Mouse (Mus musculus) cerebral cortex, adult 2 months (tissue): ENCODE measurements around the gene Xcl1.

Experiments used
- WGBS: fragments of 180-500 bp; shearing (Covaris S2); methylation state at CpG from one replicate; pipeline ENCODE4 v1.1.7; 2018; 5-methylcytosine and 5-hydroxymethylcytosine counted together

Gene Xcl1

DNA sequence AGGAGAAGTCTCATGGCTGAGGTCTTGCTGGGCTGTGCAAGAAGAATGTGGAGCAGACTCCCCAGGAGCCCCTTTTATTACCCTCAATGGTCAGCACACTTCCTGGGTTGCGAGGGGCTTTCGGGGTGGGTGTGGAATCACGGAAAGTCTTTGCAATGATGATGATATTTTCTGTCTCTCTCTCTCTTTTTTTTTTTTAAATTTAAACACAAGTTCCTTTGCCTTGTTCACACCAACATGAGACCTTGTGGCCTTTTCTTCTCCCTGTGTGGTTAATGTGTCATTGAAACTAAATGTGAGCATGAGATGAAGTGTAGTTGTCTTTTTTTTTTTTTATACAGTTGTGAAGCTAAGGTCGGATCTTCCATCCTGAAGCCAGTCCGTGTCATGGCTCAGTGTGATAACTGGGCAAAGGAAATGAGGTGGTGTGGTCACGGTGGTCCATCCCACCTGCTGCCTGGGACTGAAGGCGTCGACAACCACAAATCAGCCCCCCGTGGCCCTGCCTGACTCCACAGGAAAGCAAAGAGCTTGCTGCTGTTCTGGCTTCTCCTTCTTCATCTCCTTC, at the start of gene Xcl1:
TSS of gene Xcl1 (minus strand) at position 51 of the 568 bp plus-strand sequence.
- WGBS = 86% methylated on average over 9 of the region's 9 CpGs

DNA sequence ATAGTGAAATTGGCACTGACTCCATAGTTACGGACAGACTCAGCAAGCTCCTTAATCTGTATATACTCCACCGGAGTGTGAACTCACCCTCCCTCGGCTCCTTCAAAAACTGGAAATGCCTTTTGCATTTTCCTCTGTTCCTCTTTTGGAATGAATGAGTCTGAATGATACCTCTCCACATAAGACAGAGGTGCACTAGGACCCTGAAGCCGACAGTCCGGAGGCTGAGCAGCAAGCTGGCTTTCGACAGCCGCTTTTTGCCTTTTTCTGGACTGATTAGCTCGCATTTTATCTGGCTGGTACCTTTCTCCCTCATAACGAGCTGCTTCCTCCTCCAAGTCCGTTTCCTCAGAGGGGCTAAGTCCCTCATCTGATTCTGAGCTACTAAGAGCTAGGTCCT, 49.4 kb upstream of the Xcl1 start:
- 66% methylated on average over 10 of the region's 10 CpGs for WGBS

DNA sequence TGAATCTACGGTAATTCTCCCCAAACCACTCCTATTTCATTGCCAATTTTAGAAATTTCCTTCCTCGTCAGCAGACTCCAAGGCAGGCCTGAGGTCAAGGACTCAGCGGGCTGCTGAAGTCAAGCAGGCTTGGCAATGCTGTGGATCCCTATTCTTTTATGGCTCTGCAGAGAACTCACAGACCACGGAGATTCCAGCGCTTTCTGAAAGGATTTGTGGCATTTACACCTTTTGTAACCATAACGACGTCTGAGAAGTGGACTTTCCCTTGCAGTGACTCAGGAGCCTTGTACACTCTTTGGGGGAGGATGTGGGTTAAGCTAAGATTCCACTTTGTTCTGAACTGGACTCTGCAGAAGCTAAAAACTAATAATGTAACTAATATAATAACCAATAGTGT, 40.4 kb upstream of the Xcl1 start:
- 71% methylated on average over 7 of the region's 7 CpGs for WGBS

DNA sequence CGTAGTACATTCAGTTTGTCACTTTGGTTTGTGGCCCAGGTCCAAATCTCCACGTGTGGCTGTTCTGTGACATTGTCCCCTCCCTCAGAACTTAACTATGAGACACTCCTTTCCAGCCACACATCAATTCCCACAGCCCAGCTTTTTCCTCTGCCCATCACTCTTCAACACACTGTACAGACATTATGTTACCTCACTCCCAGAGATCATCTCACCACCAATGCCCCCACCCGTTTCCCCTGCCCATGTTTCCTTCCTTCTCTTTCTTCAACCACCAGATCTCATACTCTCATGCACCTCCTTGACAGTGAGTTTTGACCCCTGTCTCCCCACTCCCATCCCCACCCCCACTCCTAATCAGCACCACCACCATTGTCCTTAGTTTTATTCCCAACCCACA, 39.9 kb upstream of the Xcl1 start:
- WGBS = 87% methylated on average over 3 of the region's 3 CpGs

DNA sequence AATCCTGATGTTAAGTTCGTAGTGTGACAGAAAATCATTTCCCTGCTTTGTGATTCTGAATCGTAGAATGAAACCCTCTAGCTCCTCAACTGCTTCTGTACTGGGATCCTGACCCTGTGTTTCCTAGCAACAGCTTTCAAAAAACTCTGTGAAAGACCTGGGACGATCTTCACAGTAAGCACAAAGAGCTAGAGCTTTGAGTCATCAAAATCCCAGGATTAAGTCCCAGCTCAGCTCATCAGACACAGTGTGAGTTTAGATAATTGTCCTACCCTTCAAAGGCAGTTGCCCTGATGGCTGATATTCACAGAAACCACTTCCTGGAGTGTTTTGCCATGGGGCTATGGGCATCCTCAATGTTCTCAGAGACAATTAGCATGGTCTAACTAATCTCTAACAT, 38.5 kb upstream of the Xcl1 start:
- 33% methylated on average over 3 of the region's 3 CpGs for WGBS

DNA sequence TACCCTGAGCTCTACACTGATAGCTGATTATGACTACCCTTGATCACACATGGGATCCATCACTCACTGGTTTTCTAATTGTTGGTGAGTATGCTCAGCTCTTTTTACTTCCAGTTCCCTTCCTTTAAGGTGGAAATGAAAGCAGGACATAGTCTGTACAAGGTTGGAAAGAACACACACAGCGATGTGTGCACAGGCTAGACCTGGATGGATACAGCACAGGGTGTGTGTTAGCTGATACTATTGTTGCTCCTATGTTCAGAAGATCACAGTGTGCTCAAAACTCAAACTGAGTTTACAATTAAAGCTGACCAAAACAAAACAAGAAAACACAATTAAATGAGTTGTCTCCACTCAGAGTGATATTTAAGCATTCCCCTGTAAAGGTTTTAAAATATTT, 38.0 kb upstream of the Xcl1 start:
- 100% methylated on average over 1 of the region's 1 CpGs for WGBS

DNA sequence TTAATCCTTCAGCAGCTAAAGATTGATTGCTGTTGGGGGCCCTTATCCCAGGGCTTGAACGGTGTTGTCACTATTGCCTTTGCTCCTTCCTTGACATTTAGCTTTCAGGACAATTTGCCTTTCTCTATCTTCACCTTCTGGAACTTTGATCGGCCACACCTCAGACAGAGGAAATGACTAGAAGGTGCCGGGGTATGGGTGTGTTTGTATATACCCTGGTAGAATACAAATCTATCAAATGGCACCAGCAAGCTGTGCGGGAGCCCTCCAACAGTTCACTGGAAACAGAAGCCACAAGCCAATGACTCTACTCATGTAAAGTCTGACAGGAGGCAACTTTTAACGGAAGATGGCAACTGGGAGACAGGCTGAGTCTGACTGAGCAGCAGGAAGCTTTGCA, 37.4 kb upstream of the Xcl1 start:
- 85% methylated on average over 5 of the region's 5 CpGs for WGBS

DNA sequence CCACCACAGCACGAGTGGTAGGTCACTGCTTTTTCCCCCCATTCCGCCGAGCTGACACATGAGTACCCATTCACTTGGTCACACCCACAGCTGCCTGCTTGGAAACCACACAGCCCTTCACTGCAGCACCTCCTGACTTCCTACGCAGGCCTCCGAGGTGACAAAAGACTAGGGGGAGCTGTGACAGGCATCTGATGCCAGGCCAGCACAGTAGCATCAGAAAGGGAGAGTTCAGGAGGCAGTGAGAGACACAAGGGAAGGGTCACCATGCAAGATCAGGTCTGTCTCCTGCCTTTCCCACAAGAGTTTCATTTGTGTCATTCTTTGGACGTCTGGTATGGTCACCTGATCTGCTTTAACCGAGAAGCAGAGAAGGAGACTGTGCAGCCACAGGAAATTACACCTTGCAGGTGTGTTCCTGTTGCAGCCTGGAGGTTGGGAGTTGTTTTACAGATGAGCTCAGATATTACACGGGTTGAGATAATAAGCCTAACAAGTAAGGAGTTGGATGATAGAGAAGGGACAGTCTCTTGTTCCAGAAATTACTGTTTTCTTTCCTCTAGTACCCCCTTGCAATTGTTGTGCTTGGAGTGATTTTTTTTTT, 30.9 kb upstream of the Xcl1 start:
- 65% methylated on average over 8 of the region's 8 CpGs for WGBS

DNA sequence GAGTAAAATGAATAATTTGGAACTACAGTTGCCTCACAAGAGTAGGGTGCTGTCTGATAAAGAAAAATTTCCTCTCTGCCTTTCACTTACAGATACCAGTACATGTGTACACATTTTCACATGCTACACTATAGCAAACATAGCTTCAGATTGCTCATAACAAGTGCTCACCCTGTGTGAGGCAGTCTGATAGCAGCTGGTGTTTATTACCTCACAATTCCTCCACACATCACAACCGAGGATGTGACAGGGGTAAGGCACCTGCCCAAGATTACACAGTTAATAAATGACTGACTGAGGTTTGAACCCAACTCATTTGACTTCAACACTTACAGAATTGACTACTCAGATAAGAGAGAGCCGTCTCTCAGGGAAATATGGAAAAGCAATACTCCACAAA, 25.3 kb upstream of the Xcl1 start:
- WGBS = 73% methylated on average over 2 of the region's 2 CpGs

DNA sequence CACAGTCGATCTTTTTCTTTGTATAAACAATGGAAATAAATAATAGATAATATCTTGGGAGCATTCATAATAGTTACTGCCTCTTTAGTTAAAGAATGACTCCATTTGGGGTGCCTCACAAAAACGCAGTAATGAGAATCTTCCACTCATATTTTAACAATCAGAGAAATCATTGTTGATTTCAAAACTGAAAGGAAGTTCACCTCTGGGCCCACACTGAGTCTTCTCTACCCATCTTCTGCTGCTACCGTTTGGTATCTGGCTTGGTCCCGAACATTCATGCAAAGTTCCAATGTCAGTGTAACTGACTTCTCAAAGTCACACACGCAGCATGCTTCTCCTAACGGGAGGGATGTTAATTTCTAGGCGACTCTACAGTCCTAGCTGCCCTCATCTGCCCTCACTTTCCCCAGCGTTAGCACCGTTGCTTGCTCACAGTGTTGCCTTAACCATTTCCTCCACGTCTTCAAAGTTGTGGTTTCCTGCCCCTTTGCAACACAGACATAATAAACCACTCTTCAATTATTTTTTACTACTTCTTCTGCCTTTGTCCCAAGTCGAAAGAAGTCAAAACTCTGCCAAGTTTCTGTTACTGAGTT, 24.6 kb upstream of the Xcl1 start:
- 53% methylated on average over 11 of the region's 11 CpGs for WGBS

DNA sequence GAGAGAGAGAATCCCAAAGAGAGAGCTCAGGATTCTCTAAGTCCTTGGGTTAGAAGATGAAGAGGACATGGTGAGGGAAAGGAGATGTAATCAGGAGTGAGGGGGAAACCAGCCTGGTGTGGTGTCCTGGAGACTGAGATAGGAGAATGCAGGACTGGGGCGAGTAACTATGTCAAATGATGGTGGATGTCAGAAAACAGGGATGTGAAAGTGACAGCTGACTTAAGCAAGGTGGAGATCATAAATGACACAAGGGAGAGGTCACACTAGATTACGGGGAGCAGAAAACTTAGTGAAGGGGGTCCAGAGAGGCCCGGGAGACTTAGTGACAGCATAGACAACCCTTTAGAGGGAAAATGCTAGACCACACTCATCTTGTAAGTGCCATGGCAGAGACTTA, 23.8 kb upstream of the Xcl1 start:
- WGBS = 91% methylated on average over 3 of the region's 3 CpGs

DNA sequence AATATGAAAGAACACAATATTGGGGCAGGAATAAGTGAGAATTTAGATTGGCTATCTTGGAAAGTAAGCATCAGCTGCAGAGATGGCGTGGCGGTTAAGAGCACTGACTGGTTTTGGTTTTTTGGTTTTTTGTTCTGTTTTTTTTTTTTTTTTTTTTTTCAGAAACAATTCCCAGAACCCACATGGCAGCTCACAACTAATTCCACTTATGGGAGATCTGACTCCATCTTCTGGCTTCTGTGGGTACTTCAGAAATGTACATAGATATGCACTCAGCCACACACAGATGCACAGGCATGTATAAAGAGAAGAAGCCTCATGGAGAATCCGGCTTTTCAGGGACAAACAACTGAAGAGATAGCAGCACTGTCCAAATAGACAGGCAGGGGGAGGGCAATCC, 22.6 kb upstream of the Xcl1 start:
- 92% methylated on average over 3 of the region's 3 CpGs for WGBS

DNA sequence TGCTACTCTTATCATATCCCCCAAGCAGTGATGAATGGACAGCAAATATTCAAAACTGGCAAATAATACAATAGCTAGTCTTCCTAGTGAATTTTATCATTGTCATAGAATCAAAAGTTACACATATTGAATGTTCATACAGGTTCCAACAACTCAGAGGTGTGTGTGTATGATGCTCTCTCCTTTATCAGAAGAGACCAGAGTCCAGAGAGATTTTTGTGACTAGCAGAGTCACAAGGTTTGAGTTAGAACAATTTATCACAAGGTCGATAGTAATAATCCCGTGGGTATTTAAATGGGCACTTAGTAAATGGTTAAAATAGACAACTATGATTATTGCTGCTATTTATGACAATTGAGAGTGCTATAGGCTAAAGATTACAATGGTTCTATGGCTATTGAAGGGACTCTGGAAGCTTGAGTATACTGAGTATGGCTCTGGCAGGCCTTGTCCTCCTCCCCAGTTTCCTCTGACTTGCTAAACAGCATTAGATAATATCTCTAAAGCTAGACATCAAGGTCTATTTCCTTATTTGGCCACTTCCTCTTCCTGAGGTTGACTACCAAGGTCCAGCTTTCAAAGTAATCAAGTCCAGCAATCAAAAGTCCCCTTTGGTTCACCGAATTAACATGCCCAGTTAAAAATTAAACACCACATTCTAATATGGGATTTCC, 21.5 kb upstream of the Xcl1 start:
- 89% methylated on average over 3 of the region's 3 CpGs for WGBS

DNA sequence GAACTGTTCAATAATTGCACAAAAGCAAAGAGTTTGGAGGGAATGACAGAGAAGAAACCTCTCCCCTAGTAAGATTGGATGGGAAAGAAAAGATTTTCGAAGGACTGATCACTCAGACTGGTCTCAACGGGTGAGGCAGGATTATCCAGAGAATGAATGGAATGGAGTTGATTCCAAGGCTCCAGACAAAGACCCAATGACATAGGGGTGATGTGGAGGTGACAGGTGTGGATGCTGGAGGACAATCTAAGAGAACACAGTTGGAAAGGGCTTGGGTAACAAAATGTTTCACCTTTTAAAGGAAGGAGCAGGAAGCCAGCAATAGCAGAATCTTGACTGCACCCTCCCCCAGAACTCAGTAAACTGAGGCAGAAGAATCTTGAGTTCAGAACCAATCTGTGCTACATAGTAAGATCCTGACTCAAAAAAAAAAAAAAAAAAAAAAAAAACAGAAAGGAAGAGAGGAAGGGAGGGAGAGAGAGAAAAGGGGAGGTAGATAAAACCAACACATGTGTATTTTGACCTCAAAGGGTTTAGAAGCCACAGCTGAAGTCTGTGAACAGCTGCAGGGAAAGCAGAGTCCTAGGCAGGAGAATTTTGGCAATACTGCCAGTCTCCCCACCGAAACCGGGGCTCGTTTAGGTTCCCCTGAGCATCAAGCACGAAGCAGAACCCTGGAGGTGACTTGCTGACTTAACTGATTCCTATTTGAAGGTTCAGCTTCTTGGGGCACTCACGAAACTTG, 20.3 kb upstream of the Xcl1 start:
- whole genome bisulfite sequencing = 78% methylated on average over 7 of the region's 7 CpGs

DNA sequence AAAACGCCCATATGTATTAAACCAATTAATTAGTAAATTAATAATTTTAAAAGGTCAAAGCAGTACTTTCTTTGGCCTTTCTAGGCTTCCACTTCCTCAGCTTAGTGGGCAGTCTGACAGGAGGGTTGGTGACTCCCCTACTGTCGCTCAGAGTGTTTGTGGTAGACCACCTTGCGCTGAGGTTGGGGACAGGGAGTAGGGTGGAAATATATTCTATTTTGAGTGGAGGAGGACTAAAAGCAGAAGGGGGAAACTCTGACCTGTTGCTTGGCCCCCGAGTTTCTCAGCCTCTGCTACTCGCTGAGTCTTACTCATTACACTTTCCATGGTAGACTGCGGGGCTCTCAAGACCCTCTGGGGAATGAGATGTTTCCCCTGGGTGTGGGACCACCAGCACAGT, 18.2 kb upstream of the Xcl1 start:
- 91% methylated on average over 6 of the region's 6 CpGs for WGBS

DNA sequence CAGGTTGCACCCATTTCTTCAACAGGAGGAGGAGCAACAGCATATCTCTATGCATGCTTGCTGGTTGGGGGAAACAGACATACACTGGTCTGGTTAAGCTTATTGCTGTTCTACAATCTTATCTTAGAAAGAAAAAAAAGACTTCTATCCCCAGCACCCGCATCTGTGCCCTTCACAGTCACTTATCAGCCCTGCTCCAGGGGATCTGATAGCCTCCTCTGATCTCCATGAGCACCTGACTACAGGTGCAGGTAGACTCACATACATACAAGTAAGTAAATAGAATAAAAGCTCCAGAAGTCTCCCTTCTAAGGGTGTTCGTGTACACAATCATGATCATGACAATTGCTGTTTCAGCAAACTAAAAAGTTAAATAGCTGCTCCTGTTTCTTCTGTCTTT, 733 bp upstream of the Xcl1 start:
- WGBS = 79% methylated on average over 2 of the region's 2 CpGs

DNA sequence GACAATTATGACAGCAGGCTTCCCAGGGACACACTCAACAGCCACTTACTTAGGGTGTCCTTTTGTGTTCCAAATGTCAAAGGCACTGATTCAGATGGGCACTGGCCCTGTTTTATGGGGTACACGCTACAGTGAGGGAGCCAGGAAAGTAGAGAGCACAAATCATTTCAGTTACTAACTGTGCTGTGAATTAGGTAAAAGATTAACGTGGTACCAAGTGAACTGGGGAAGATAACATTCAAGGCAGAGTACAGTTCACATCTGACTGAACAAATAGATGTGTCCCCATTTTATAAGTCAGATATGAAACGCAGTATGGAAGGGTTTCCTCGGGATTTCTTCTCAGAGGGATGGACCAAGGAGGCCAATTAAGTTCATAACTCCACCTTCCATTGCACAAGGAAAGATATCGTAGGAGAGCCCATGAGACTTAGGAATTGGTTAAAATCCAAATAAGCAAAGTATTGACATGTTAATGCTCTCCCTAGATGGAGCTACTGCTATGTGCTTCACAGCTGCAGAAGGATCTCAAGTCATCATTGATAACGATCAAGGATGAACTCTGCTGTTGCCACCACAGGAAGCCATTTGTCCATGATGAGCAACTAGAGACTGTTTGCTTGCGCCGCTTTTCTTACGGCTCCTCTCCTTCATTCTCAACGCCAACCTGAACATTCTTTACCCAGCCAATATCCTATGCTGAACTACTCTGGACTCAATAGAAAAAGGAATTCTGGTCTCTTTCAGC, 1.7 kb downstream of the Xcl1 start:
- whole genome bisulfite sequencing = 90% methylated on average over 10 of the region's 10 CpGs

DNA sequence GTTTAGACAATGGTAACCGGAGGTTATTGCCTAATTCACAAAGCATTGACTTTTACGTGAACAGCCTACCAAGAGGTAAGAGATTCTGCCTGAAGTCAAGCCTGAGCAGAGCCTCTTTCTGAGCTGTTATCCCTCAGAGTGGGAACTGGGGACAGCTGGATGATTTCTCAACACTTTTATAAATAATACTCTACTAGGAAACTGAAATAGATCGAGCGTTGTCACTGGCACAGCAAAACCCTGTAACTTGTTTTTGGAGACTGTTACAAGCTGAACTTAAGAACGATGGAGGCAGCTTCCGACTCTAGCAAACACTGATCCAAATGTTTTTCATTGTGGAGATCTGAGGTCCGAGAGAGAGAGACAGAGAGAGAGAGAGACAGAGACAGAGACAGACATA, 4.2 kb downstream of the Xcl1 start:
- 58% methylated on average over 7 of the region's 7 CpGs for WGBS

DNA sequence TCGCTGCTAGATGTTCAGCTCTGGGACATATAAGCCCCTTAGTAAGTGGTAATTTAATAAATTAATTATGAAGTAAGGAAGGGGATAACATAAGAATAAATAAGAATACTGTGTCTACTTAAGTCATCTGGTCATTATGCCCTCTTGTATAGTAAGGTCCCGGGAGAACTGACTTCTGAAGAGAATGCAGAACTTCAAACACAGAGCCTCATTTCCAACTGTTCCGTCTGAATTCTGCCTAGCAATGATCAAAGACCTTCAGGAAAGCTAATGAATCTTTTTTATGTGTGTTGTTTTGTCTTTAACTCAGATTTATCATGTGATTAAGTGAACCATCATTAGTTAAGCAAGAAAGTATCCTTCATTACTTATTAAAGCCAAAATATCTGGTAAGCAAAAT, 5.3 kb downstream of the Xcl1 start:
- WGBS = 77% methylated on average over 3 of the region's 3 CpGs

DNA sequence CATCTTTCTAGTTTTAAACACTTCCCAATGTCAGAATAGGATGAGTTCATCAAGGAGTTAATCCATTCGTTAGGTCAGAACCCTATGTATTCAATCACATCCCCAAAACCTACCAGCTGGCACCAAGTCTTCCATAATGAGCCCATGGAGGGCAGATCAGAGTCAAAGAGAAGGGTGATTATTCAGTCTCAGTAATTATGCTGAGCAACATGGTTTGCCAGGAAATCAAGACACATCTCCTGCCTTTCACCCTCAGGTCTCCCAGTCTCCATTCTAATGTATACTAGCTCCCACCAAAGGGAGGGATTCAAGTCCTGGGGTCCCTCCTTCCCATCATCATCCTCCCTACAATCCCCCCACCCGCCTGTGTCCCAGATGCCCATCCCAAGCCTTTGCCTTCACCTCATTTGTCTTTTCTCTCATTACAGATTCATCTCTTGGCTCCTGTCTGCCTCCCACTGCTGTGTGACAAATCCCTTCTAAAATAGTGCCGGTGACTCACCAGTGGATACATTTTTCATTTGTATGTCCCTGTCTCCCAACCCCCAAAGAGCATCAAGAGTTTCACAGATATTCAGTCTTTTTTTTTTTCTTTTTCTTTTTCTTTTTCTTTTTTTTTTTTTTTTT, 8.7 kb downstream of the Xcl1 start:
- WGBS = 36% methylated on average over 3 of the region's 3 CpGs

DNA sequence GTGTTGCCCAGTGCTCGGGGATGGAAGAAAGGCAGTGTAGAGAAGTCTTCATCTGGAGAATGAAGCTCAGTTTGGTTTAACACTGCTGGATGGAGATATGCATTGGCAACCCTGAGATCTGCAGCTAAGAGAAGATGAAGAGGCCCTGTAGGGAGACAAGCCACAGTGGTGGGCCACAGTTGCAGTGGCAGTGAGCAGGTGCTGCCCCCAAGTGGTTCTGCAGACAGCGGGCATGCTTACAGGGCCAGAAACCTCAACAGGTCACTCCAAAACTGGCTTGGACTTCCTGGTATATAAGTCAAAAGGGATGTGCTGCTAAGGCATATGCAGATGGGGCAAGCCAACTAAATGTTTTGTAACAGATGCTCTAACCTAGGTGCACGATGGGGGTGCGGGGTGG, 30.3 kb downstream of the Xcl1 start:
- 54% methylated on average over 4 of the region's 4 CpGs for WGBS
